Comparison of ENCODE assay signal across 18 mouse cellular contexts in genomic region chr5:76666026-76666756, GRCm38 (mm10). TPM values are rescaled to one million over a fixed set of nuclear protein-coding genes. Genes with fewer than 3 reads are reported as not detected.
A peak's percentile ranks its signal among the peaks of the same experiment; 100 is the strongest.
DNase-seq lines count a peak whose midpoint lies in the region; ATAC-seq and TF ChIP-seq lines count a peak whose summit lies in the region.
"Had no signal": no experiment of that assay in that cellular context is flagged by ENCODE, and none has a peak within 500 bp of the region (broad histone marks: within the 10 kb centered on the region; RNA-seq: fewer than 3 reads in every experiment).

No protein-coding gene starts in this region.

- WGBS in lung, postnatal 0 days = 71% methylated on average over 6 of the region's 6 CpGs
- WGBS in hindbrain, embryonic 12.5 days = 46% methylated on average over 6 of the region's 6 CpGs
- WGBS in midbrain, embryonic 14.5 days = 46% methylated on average over 6 of the region's 6 CpGs

- no peak overlapping the region for H3K9ac ChIP-seq in lung, postnatal 0 days (replicated peaks; ENCODE audit: low read depth)
- no peak overlapping the region for H3K9ac ChIP-seq in hindbrain, embryonic 12.5 days
- H3K9ac ChIP-seq in midbrain, embryonic 14.5 days (replicated peaks; ENCODE audit: low read length) = no peak overlapping the region
- H3K9ac ChIP-seq: limb, embryonic 12.5 days; liver, embryonic 12.5 days; stomach, embryonic 15.5 days had no signal

- no peak overlapping the region for H3K4me3 ChIP-seq in lung, postnatal 0 days (ENCODE audit: low read depth, low read length)
- H3K4me3 ChIP-seq in hindbrain, embryonic 12.5 days = no peak overlapping the region
- no peak overlapping the region for H3K4me3 ChIP-seq in midbrain, embryonic 14.5 days (replicated peaks; ENCODE audit: low read depth, low read length)
- H3K4me3 ChIP-seq: limb, embryonic 12.5 days; liver, embryonic 12.5 days; stomach, embryonic 15.5 days had no signal

- no peak overlapping the region for H3K4me2 ChIP-seq in lung, postnatal 0 days (replicated peaks; ENCODE audit: low read depth, low read length)
- H3K4me2 ChIP-seq in hindbrain, embryonic 12.5 days (replicated peaks) = no peak overlapping the region; the same call in 1 of the 2 replicates
- H3K4me2 ChIP-seq in midbrain, embryonic 14.5 days (ENCODE audit: low read length) = no peak overlapping the region
- H3K4me2 ChIP-seq: heart, embryonic 11.5 days; limb, embryonic 12.5 days; liver, embryonic 12.5 days; stomach, embryonic 15.5 days had no signal

- TF ChIP-seq EP300 in lung, postnatal 0 days (IDR thresholded peaks at IDR 0.05) = no peak

- no peak overlapping the region for H3K27ac ChIP-seq in lung, postnatal 0 days (ENCODE audit: low read length)
- H3K27ac ChIP-seq in hindbrain, embryonic 12.5 days = peak overlapping the region; percentile 86
- H3K27ac ChIP-seq in midbrain, embryonic 14.5 days (replicated peaks; ENCODE audit: low read depth, low read length) = peak overlapping the region; percentile 79; the same call in 1 of the 2 replicates
- H3K27ac ChIP-seq: limb, embryonic 12.5 days; liver, embryonic 12.5 days; stomach, embryonic 15.5 days had no signal

- TF ChIP-seq CTCF in lung, postnatal 0 days (IDR thresholded peaks at IDR 0.05) = no peak

- peak; percentile 38 to 63 for DNase-seq in cerebellum, postnatal 10 days
- DNase-seq in cerebellum, adult 9-10 months = no peak
- DNase-seq in lung, postnatal 0 days (ENCODE audit: low spot score) = peak; percentile 25
- no peak for DNase-seq in lung, postnatal 10 days
- no peak for DNase-seq in midbrain, embryonic 14.5 days
- no peak for DNase-seq in embryo, embryonic 9.5 days (ENCODE audit: extremely low spot score)
- DNase-seq: adrenal gland, postnatal 10 days; cerebellum, adult 9-11 months; heart, postnatal 14 days; lung, adult 2 months; thymus, adult 18-20 months had no signal

- no peaks in the 10 kb centered on the region for H3K4me1 ChIP-seq in lung, postnatal 0 days (ENCODE audit: insufficient read depth, low read depth, low read length)
- H3K4me1 ChIP-seq in hindbrain, embryonic 12.5 days = peaks cover 46% of the 10 kb centered on the region
- peaks cover 32% of the 10 kb centered on the region for H3K4me1 ChIP-seq in midbrain, embryonic 14.5 days (ENCODE audit: control insufficient read depth, insufficient read depth, low read length)

- no peaks in the 10 kb centered on the region for H3K36me3 ChIP-seq in lung, postnatal 0 days (ENCODE audit: insufficient read depth, low read length)
- no peaks in the 10 kb centered on the region for H3K36me3 ChIP-seq in hindbrain, embryonic 12.5 days
- H3K36me3 ChIP-seq in midbrain, embryonic 14.5 days (ENCODE audit: control insufficient read depth, insufficient read depth, low read length) = no peaks in the 10 kb centered on the region
- H3K36me3 ChIP-seq: limb, embryonic 12.5 days; liver, embryonic 12.5 days; stomach, embryonic 15.5 days had no signal

- no peak for ATAC-seq in lung, postnatal 0 days
- peak; percentile 78 for ATAC-seq in hindbrain, embryonic 12.5 days (ENCODE audit: low FRiP score)
- peak; percentile 41; the same call in 1 of the 2 replicates for ATAC-seq in midbrain, embryonic 14.5 days (ENCODE audit: low FRiP score, low TSS enrichment)
- no peak for ATAC-seq in megakaryocyte progenitor cell, adult 5-6 weeks (replicated peaks; ENCODE audit: poor library complexity)
- ATAC-seq: activated CD4-positive, CD25-positive, alpha-beta regulatory T cell, adult 4 months; liver, embryonic 12.5 days had no signal

- no peaks in the 10 kb centered on the region for H3K9me3 ChIP-seq in lung, postnatal 0 days (ENCODE audit: low read length)
- no peaks in the 10 kb centered on the region for H3K9me3 ChIP-seq in hindbrain, embryonic 12.5 days (replicated peaks)
- H3K9me3 ChIP-seq in midbrain, embryonic 14.5 days (ENCODE audit: control insufficient read depth, low read length) = no peaks in the 10 kb centered on the region
- H3K9me3 ChIP-seq: limb, embryonic 12.5 days; liver, embryonic 12.5 days; stomach, embryonic 15.5 days had no signal

- H3K27me3 ChIP-seq in lung, postnatal 0 days (replicated peaks; ENCODE audit: insufficient read depth, low read length) = no peaks in the 10 kb centered on the region
- no peaks in the 10 kb centered on the region for H3K27me3 ChIP-seq in hindbrain, embryonic 12.5 days
- no peaks in the 10 kb centered on the region for H3K27me3 ChIP-seq in midbrain, embryonic 14.5 days (ENCODE audit: control insufficient read depth, insufficient read depth, low read length)
- H3K27me3 ChIP-seq: limb, embryonic 12.5 days; liver, embryonic 12.5 days; stomach, embryonic 15.5 days had no signal

RNA-seq across cellular contexts. Expression of gene C530008M17Rik, which starts 9.9 kb away (rescaled TPM):
- polyA plus RNA-seq in lung, postnatal 0 days (2015; fragmentation: Nextera tagmentation; extraction: Ambion mirVana) = 3.8 and 4.4 TPM in 2 replicates
- 81.2 and 81.5 TPM in 2 replicates for polyA plus RNA-seq in hindbrain, embryonic 12.5 days (2016; fragmentation: Nextera tagmentation; extraction: Ambion mirVana)
- polyA plus RNA-seq in midbrain, embryonic 14.5 days (2014; fragmentation: Nextera tagmentation; extraction: Ambion mirVana) = 52.1 and 60.0 TPM in 2 replicates
- 2.9 and 3.7 TPM in 2 replicates for total RNA-seq in megakaryocyte progenitor cell, adult 5-6 weeks (2015)
- 0.21 and 1.3 TPM in 2 replicates for total RNA-seq in megakaryocyte progenitor cell, adult 5-6 weeks (2017)

Comparison
In these comparisons a context has a peak if more than half of its experiments do, and no peak if none do; other contexts are left out.
1. DNase-seq: peak in cerebellum, postnatal 10 days (2 of 2) and lung, postnatal 0 days (single experiment); none in cerebellum, adult 9-10 months (single experiment), lung, postnatal 10 days (single experiment), midbrain, embryonic 14.5 days (single experiment) and embryo, embryonic 9.5 days (single experiment).
2. ATAC-seq: peak in hindbrain, embryonic 12.5 days (single experiment) and midbrain, embryonic 14.5 days (single experiment); none in lung, postnatal 0 days (single experiment) and megakaryocyte progenitor cell, adult 5-6 weeks (single experiment).